Mouse (Mus musculus) megakaryocyte-erythroid progenitor cell, adult 5-6 weeks (primary cell): ENCODE measurements around the gene Dgka. TPM values are rescaled to one million over a fixed set of nuclear protein-coding genes. Genes with fewer than 3 reads are reported as not detected.
A peak's percentile ranks its signal among the peaks of the same experiment; 100 is the strongest.

Source experiments
- ATAC-seq: replicated peaks from 2 replicates; pipeline ENCODE4 v1.8.0; 2016; ENCODE audit warnings: mild to moderate bottlenecking, inconsistent platforms; ENCODE audit not compliant: severe bottlenecking, poor library complexity, low FRiP score, low TSS enrichment
- total RNA-seq, 2 experiments: library from RNA; stranded (forward) in 1 of 2; stranded (reverse) in 1 of 2; fragments of 200-1000, 215-1000 nt in 1 of 2; fragments of >200 nt in 1 of 2; fragmentation: Nextera tagmentation in 1 of 2; gene quantifications; 2 replicates each; pipeline ENCODE4 v1.2.3; 2014 to 2017

Gene Dgka
- total RNA-seq, 2 experiments from 2014 or later, result 6.1 to 11.4 TPM

DNA sequence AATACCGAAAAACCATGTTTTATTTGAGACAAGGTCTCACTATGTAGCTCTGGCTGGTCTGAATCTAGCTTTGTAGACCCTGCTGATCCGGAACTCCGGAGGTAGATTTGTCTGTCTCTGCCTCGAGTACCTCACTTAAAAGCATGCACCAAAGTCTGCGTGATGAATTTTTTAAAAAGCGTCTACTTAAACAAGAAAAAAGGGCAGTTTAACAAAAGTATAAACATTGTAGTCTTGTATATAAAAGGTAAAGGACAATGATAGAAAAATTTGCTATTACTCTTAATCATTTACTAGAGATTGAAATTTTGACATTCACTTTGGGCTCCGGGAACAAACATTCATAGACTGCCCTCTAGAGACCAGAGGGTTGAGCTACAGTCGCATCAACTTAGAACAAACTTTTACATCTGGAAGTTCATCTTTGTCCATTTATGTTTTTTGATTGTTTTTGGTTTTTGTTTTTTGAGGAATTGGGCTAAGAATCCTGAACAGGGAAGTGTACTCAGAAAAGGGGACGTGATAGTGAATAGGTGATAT is 70.1 kb downstream of the Dgka start:
- peak; percentile 69 for ATAC-seq

DNA sequence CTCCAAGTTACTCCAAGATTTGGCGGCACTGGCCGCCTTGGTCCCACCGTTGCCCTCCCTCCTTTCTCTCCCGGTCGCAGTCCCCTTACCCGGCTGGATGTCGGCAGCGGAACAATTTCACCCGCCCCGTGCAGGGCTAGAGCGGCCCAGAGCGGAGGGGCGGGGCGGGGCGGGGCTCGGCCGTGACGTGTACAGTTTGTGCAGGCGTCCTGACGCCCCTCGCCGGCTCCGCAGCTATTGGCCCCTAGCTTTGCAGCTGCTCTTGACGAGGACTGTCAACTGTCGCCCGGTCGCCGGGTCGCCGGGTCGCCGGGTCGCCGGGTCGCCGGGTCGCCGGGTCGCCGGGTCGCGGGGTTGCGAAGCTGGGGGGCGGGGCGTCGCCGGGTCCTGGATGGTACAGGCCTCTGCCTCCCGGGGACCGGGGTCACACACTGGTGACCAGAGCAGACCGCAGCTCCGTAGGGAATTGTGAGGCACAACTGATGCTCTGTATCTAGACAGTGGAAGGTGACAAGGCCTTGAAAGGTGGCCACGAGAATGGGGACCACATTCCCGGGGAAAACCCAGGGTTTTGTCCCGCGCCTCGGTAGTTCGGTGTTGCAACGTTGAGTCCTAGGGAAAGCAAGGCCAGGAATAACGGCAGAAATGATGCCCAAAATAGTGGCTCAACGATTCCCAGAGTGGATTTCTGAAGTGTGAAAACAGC is 70.7 kb downstream of the Dgka start, which contains the start of gene Suox:
Suox (minus strand) TSS at position 311 of the 706 bp plus-strand sequence.
- peak; percentile 85 for ATAC-seq

DNA sequence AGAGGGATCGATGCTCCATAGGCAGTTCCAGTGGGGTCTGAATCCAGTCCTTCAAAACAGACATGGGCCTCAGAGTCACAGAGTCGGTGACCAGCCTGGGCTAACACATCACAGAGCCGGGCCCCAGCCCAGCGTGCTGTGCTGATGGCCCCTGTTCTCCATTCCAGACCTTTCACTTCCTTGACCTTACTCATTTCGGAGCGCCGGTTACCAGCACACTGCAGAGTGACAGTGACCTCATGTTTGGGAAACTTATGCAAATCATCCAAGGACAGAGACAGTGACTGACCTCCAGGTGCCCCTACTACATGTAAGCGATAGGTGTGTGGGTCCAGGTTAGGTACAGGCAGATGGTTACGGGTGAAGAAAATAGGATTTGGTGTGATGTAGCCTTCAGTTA is 73.5 kb downstream of the Dgka start:
- no peak for ATAC-seq

Other genes starting within 250 kb of the Dgka start
- gene Myl6b, start 246.2 kb downstream of the Dgka start, total RNA-seq (2014; fragmentation: Nextera tagmentation), result 3.7 and 6.3 TPM in 2 replicates
- gene Myl6b, start 246.2 kb downstream of the Dgka start, total RNA-seq (2017), result 0.56 TPM in 1 of 2 replicates, not detected in the other
- 49.7 and 53.8 TPM in 2 replicates for gene Esyt1, start 219.0 kb downstream of the Dgka start, total RNA-seq (2014; fragmentation: Nextera tagmentation)
- gene Esyt1, start 219.0 kb downstream of the Dgka start, total RNA-seq (2017), result 59.2 and 66.2 TPM in 2 replicates
- 5.6 and 6.7 TPM in 2 replicates for gene Zc3h10, start 197.1 kb downstream of the Dgka start, total RNA-seq (2014; fragmentation: Nextera tagmentation)
- 8.3 and 10.2 TPM in 2 replicates for gene Zc3h10, start 197.1 kb downstream of the Dgka start, total RNA-seq (2017)
- 7,210 and 7,602 TPM in 2 replicates for gene Rpl41, start 195.6 kb downstream of the Dgka start, total RNA-seq (2014; fragmentation: Nextera tagmentation)
- gene Rpl41, start 195.6 kb downstream of the Dgka start, total RNA-seq (2017), result 3,211 and 3,934 TPM in 2 replicates
- 419 and 446 TPM in 2 replicates for gene Pa2g4, start 178.9 kb downstream of the Dgka start, total RNA-seq (2014; fragmentation: Nextera tagmentation)
- gene Pa2g4, start 178.9 kb downstream of the Dgka start, total RNA-seq (2017), result 426 and 489 TPM in 2 replicates
- 1.9 and 3.2 TPM in 2 replicates for gene Erbb3, start 155.2 kb downstream of the Dgka start, total RNA-seq (2014; fragmentation: Nextera tagmentation)
- gene Erbb3, start 155.2 kb downstream of the Dgka start, total RNA-seq (2017), result 0.09 and 1.2 TPM in 2 replicates
- gene Rps26, start 118.1 kb downstream of the Dgka start, total RNA-seq (2014; fragmentation: Nextera tagmentation), result 3,309 and 3,313 TPM in 2 replicates
- gene Rps26, start 118.1 kb downstream of the Dgka start, total RNA-seq (2017), result 1,110 and 1,543 TPM in 2 replicates
- 0.25 and 0.26 TPM in 2 replicates for gene Ikzf4, start 98.9 kb downstream of the Dgka start, total RNA-seq (2014; fragmentation: Nextera tagmentation)
- gene Ikzf4, start 98.9 kb downstream of the Dgka start, total RNA-seq (2017), result 0.19 TPM in 1 of 2 replicates, not detected in the other
- 7.0 and 7.8 TPM in 2 replicates for gene Suox, start 70.8 kb downstream of the Dgka start, total RNA-seq (2014; fragmentation: Nextera tagmentation)
- 4.6 and 5.1 TPM in 2 replicates for gene Suox, start 70.8 kb downstream of the Dgka start, total RNA-seq (2017)
- gene Rab5b, start 48.6 kb downstream of the Dgka start, total RNA-seq (2014; fragmentation: Nextera tagmentation), result 16.2 and 22.1 TPM in 2 replicates
- 16.6 and 19.1 TPM in 2 replicates for gene Rab5b, start 48.6 kb downstream of the Dgka start, total RNA-seq (2017)
- not detected in 2 replicates for gene Pmel, start 40.7 kb downstream of the Dgka start, total RNA-seq (2014; fragmentation: Nextera tagmentation)
- gene Pmel, start 40.7 kb downstream of the Dgka start, total RNA-seq (2017), result not detected in 2 replicates
- 68.6 and 94.9 TPM in 2 replicates for gene Cdk2, start 39.8 kb downstream of the Dgka start, total RNA-seq (2014; fragmentation: Nextera tagmentation)
- gene Cdk2, start 39.8 kb downstream of the Dgka start, total RNA-seq (2017), result 46.7 and 66.1 TPM in 2 replicates
- gene Pym1, start 3.0 kb upstream of the Dgka start, total RNA-seq (2014; fragmentation: Nextera tagmentation), result 26.6 and 38.0 TPM in 2 replicates
- gene Pym1, start 3.0 kb upstream of the Dgka start, total RNA-seq (2017), result 27.0 and 58.4 TPM in 2 replicates
- not detected in 2 replicates for gene Mmp19, start 46.1 kb upstream of the Dgka start, total RNA-seq (2014; fragmentation: Nextera tagmentation)
- gene Mmp19, start 46.1 kb upstream of the Dgka start, total RNA-seq (2017), result 0.05 and 0.23 TPM in 2 replicates
- 18.6 and 21.5 TPM in 2 replicates for gene Dnajc14, start 59.2 kb upstream of the Dgka start, total RNA-seq (2014; fragmentation: Nextera tagmentation)
- gene Dnajc14, start 59.2 kb upstream of the Dgka start, total RNA-seq (2017), result 20.8 and 30.7 TPM in 2 replicates
- gene Tmem198b, start 59.5 kb upstream of the Dgka start, total RNA-seq (2014; fragmentation: Nextera tagmentation), result 4.6 and 6.9 TPM in 2 replicates
- 1.5 and 2.8 TPM in 2 replicates for gene Tmem198b, start 59.5 kb upstream of the Dgka start, total RNA-seq (2017)
- gene Sarnp, start 72.5 kb upstream of the Dgka start, total RNA-seq (2014; fragmentation: Nextera tagmentation), result 166 and 201 TPM in 2 replicates
- gene Sarnp, start 72.5 kb upstream of the Dgka start, total RNA-seq (2017), result 364 and 369 TPM in 2 replicates
- gene Ormdl2, start 76.8 kb upstream of the Dgka start, total RNA-seq (2014; fragmentation: Nextera tagmentation), result 70.3 and 79.9 TPM in 2 replicates
- 99.3 and 115 TPM in 2 replicates for gene Ormdl2, start 76.8 kb upstream of the Dgka start, total RNA-seq (2017)
- 0.35 TPM in 1 of 2 replicates, not detected in the other for gene Gdf11, start 146.9 kb upstream of the Dgka start, total RNA-seq (2014; fragmentation: Nextera tagmentation)
- gene Gdf11, start 146.9 kb upstream of the Dgka start, total RNA-seq (2017), result 0.69 TPM in 1 of 2 replicates, not detected in the other
- gene Cd63, start 156.1 kb upstream of the Dgka start, total RNA-seq (2014; fragmentation: Nextera tagmentation), result 6.8 and 19.4 TPM in 2 replicates
- 15.5 and 18.0 TPM in 2 replicates for gene Cd63, start 156.1 kb upstream of the Dgka start, total RNA-seq (2017)
- 12.8 and 19.0 TPM in 2 replicates for gene Rdh5, start 178.0 kb upstream of the Dgka start, total RNA-seq (2014; fragmentation: Nextera tagmentation)
- gene Rdh5, start 178.0 kb upstream of the Dgka start, total RNA-seq (2017), result 1.1 and 3.0 TPM in 2 replicates
- 45.7 and 94.6 TPM in 2 replicates for gene Bloc1s1, start 179.2 kb upstream of the Dgka start, total RNA-seq (2014; fragmentation: Nextera tagmentation)
- gene Bloc1s1, start 179.2 kb upstream of the Dgka start, total RNA-seq (2017), result 73.8 and 82.2 TPM in 2 replicates
- not detected in 2 replicates for gene Itga7, start 189.0 kb upstream of the Dgka start, total RNA-seq (2014; fragmentation: Nextera tagmentation)
- 0.04 and 0.19 TPM in 2 replicates for gene Itga7, start 189.0 kb upstream of the Dgka start, total RNA-seq (2017)
- gene Mettl7b, start 216.1 kb upstream of the Dgka start, total RNA-seq (2014; fragmentation: Nextera tagmentation), result not detected in 2 replicates
- gene Mettl7b, start 216.1 kb upstream of the Dgka start, total RNA-seq (2017), result not detected in 2 replicates
- gene Olfr9, start 244.6 kb upstream of the Dgka start, total RNA-seq (2014; fragmentation: Nextera tagmentation), result not detected in 2 replicates
- gene Olfr9, start 244.6 kb upstream of the Dgka start, total RNA-seq (2017), result not detected in 2 replicates